Mouse (Mus musculus): ENCODE results near the gene Cdk5r1. TPM values are rescaled to one million over a fixed set of nuclear protein-coding genes. Genes with fewer than 3 reads are reported as not detected.

Cdk5r1 gene
- total and polyA plus RNA-seq, 3 experiments, result 1.1 to 1.2 TPM; not detected in 1

- TF ChIP-seq MEF2A (IDR thresholded peaks at IDR 0.05; ENCODE audit: extremely low read depth, insufficient replicate concordance, low read depth, low read length, poor library complexity, severe bottlenecking) (no peak), CTCF (IDR thresholded peaks at IDR 0.05 in 2 of 3, conservative IDR thresholded peaks at IDR 0.05 in 1 of 3; ENCODE audit: control insufficient read depth in 1 of 3, insufficient read depth in 1 of 3, low read depth in 2 of 3, low read length in 3 of 3, poor library complexity in 1 of 3, severe bottlenecking in 1 of 3) (peak in 2 of 3 experiments; percentile 10 to 27; a peak in 2 of 6 replicates), MAFK (IDR thresholded peaks at IDR 0.05; ENCODE audit: borderline replicate concordance, low read depth, low read length) (no peak), ELF1 (IDR thresholded peaks at IDR 0.05; ENCODE audit: low read depth, low read length) (0 out of 2 replicates have a peak, but pooled peaks have one; percentile 20), POLR2AphosphoS5 (IDR thresholded peaks at IDR 0.05; ENCODE audit: borderline replicate concordance, low read depth, low read length) (no peak), NELFE (IDR thresholded peaks at IDR 0.05; ENCODE audit: low read depth, low read length) (no peak), TAL1 (IDR thresholded peaks at IDR 0.05; ENCODE audit: low read length) (no peak), USF2 (IDR thresholded peaks at IDR 0.05; ENCODE audit: borderline replicate concordance in 1 of 2, insufficient read depth in 1 of 2, low read depth in 1 of 2, low read length in 2 of 2) (no peak), CHD1 (IDR thresholded peaks at IDR 0.05; ENCODE audit: low read depth, low read length) (no peak), POLR2AphosphoS2 (IDR thresholded peaks at IDR 0.05; ENCODE audit: low read length) (peak; percentile 90), MAX (IDR thresholded peaks at IDR 0.05; ENCODE audit: low read length) (no peak), GATA1 (IDR thresholded peaks at IDR 0.05; ENCODE audit: low read depth, low read length) (no peak), E2F4 (IDR thresholded peaks at IDR 0.05; ENCODE audit: borderline replicate concordance, low read depth, low read length) (no peak), KAT2A (conservative IDR thresholded peaks at IDR 0.05; ENCODE audit: low read depth, low read length) (no peak), JUND (IDR thresholded peaks at IDR 0.05; ENCODE audit: low read depth, low read length) (no peak), NRF1 (IDR thresholded peaks at IDR 0.05; ENCODE audit: insufficient read depth, low read depth, low read length, poor library complexity, severe bottlenecking) (no peak), EP300 (IDR thresholded peaks at IDR 0.05; ENCODE audit: low read depth in 1 of 2, low read length in 2 of 2) (no peak), SIN3A (IDR thresholded peaks at IDR 0.05; ENCODE audit: low read length) (no peak), USF1 (IDR thresholded peaks at IDR 0.05; ENCODE audit: low read depth, low read length) (no peak), ZKSCAN1 (IDR thresholded peaks at IDR 0.05; ENCODE audit: low read depth, low read length) (no peak), MYC (IDR thresholded peaks at IDR 0.05; ENCODE audit: low read depth, low read length) (no peak), UBTF (IDR thresholded peaks at IDR 0.05; ENCODE audit: borderline replicate concordance, insufficient read depth, low read depth, low read length) (no peak)
Measured at GRCm38 (mm10) chr11:80474175-80474691, 2.6 kb upstream of the Cdk5r1 start (continued).

- no peak overlapping the region for H3K4me3 ChIP-seq (ENCODE audit: control insufficient read depth in 1 of 2, insufficient read depth in 1 of 2, low read depth in 2 of 2, low read length in 2 of 2)
- no peaks in the 10 kb centered on the region for H3K27me3 ChIP-seq (ENCODE audit: control insufficient read depth in 1 of 2, insufficient read depth in 2 of 2, low read length in 2 of 2)
- no peaks in the 10 kb centered on the region for H3K9me3 ChIP-seq (replicated peaks; ENCODE audit: insufficient read depth, low read length)
- TF ChIP-seq POLR2AphosphoS2 (IDR thresholded peaks at IDR 0.05; ENCODE audit: low read length) (no peak), ZMIZ1 (IDR thresholded peaks at IDR 0.05; ENCODE audit: low read depth, low read length) (no peak), MAX (IDR thresholded peaks at IDR 0.05; ENCODE audit: low read length) (no peak), UBTF (IDR thresholded peaks at IDR 0.05; ENCODE audit: borderline replicate concordance, insufficient read depth, low read depth, low read length) (no peak), TBP (IDR thresholded peaks at IDR 0.05; ENCODE audit: low read depth, low read length) (no peak), ZNF384 (IDR thresholded peaks at IDR 0.05; ENCODE audit: low read depth, low read length) (no peak), BHLHE40 (IDR thresholded peaks at IDR 0.05; ENCODE audit: borderline replicate concordance, low read depth, low read length) (no peak), NRF1 (IDR thresholded peaks at IDR 0.05; ENCODE audit: insufficient read depth, low read depth, low read length, poor library complexity, severe bottlenecking) (no peak), JUND (IDR thresholded peaks at IDR 0.05; ENCODE audit: low read depth, low read length) (no peak), CHD1 (IDR thresholded peaks at IDR 0.05; ENCODE audit: low read depth, low read length) (no peak), GATA1 (IDR thresholded peaks at IDR 0.05; ENCODE audit: low read depth, low read length) (no peak), KAT2A (conservative IDR thresholded peaks at IDR 0.05; ENCODE audit: low read depth, low read length) (no peak), HCFC1 (IDR thresholded peaks at IDR 0.05; ENCODE audit: low read depth, low read length) (no peak), TCF12 (IDR thresholded peaks at IDR 0.05; ENCODE audit: low read depth, low read length) (no peak), MYC (IDR thresholded peaks at IDR 0.05; ENCODE audit: low read depth, low read length) (no peak), NELFE (IDR thresholded peaks at IDR 0.05; ENCODE audit: low read depth, low read length) (no peak), ELF1 (IDR thresholded peaks at IDR 0.05; ENCODE audit: low read depth, low read length) (no peak)
- DNase-seq (ENCODE audit: low read depth, low spot score), result no peak
- H3K79me2 ChIP-seq (ENCODE audit: control insufficient read depth, insufficient read depth, low read length, poor library complexity), result peaks cover 2% of the 10 kb centered on the region; the same call in 1 of the 2 replicates
- H3K36me3 ChIP-seq (ENCODE audit: control insufficient read depth in 1 of 2, insufficient read depth in 2 of 2, low read length in 2 of 2), result peaks cover 7 to 10% of the 10 kb centered on the region in 2 experiments
- H3K4me1 ChIP-seq (ENCODE audit: control insufficient read depth in 1 of 2, insufficient read depth in 2 of 2, low read length in 2 of 2), result peaks cover 0 to 17% of the 10 kb centered on the region in 2 experiments; a peak in 1 of 4 replicates
- no peak overlapping the region for H3K9ac ChIP-seq (ENCODE audit: control insufficient read depth, low read depth, low read length, poor library complexity, severe bottlenecking)
- no peak overlapping the region for H3K27ac ChIP-seq (ENCODE audit: control insufficient read depth, low read depth, low read length)
Measured at GRCm38 (mm10) chr11:80474846-80475245, 2.0 kb upstream of the Cdk5r1 start.

Data from MEL (cell line).